32 mouse cellular contexts compared by ENCODE assay signal in the genomic region with DNA sequence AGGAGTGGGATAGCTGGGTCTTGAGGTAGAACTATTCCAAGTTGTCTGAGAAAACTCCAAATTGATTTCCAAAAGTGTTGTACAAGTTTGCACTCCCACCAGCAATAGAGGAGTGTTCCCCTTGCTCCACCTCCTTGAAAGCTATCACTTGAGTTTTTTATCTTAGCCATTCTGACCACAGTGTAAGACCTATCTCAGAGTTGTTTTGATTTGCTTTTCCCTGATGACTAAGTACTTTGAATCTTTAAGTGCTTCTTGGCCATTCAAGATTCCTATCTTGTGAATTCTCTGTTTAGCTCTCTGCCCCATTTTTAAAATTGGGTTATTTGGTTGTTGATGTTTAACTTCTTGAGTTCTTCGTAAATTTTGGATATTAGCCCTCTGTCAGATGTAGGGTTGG. TPM values are rescaled to one million over a fixed set of nuclear protein-coding genes. Genes with fewer than 3 reads are reported as not detected.
"Had no signal": no experiment of that assay in that cellular context is flagged by ENCODE, and none has a peak within 500 bp of the region (broad histone marks: within the 10 kb centered on the region; RNA-seq: fewer than 3 reads in every experiment).

No protein-coding gene starts in this region.

- H3K4me3 ChIP-seq: limb, embryonic 10.5 days; limb, embryonic 12.5 days; limb, embryonic 13.5 days; limb, embryonic 15.5 days; liver, embryonic 12.5 days; liver, embryonic 13.5 days; liver, embryonic 15.5 days; lung, embryonic 15.5 days; megakaryocyte, embryonic 14.5 days; midbrain, embryonic 10.5 days; midbrain, embryonic 12.5 days; midbrain, embryonic 13.5 days; midbrain, embryonic 15.5 days; myocyte; neural tube, embryonic 12.5 days had no signal

- H3K9me3 ChIP-seq: limb, embryonic 10.5 days; liver, embryonic 15.5 days; midbrain, embryonic 15.5 days had no signal

- H3K4me2 ChIP-seq: limb, embryonic 12.5 days; limb, embryonic 13.5 days; limb, embryonic 15.5 days; liver, embryonic 11.5 days; liver, embryonic 12.5 days; liver, embryonic 13.5 days; liver, embryonic 15.5 days; lung, embryonic 14.5 days; lung, embryonic 15.5 days; midbrain, embryonic 11.5 days; midbrain, embryonic 12.5 days; midbrain, embryonic 13.5 days; midbrain, embryonic 15.5 days; neural tube, embryonic 12.5 days had no signal

- H3K36me3 ChIP-seq: limb, embryonic 10.5 days; limb, embryonic 12.5 days; limb, embryonic 13.5 days; limb, embryonic 15.5 days; liver, embryonic 12.5 days; liver, embryonic 13.5 days; liver, embryonic 15.5 days; lung, embryonic 15.5 days; midbrain, embryonic 10.5 days; midbrain, embryonic 12.5 days; midbrain, embryonic 13.5 days; midbrain, embryonic 15.5 days; neural tube, embryonic 12.5 days had no signal

- H3K9ac ChIP-seq: limb, embryonic 12.5 days; limb, embryonic 13.5 days; limb, embryonic 15.5 days; liver, embryonic 12.5 days; liver, embryonic 13.5 days; liver, embryonic 14.5 days; liver, embryonic 15.5 days; lung, embryonic 14.5 days; lung, embryonic 15.5 days; midbrain, embryonic 12.5 days; midbrain, embryonic 13.5 days; midbrain, embryonic 15.5 days; neural tube, embryonic 12.5 days had no signal

- H3K4me1 ChIP-seq: limb, embryonic 10.5 days; limb, embryonic 12.5 days; limb, embryonic 13.5 days; limb, embryonic 15.5 days; lung, embryonic 15.5 days; midbrain, embryonic 10.5 days; midbrain, embryonic 12.5 days; midbrain, embryonic 13.5 days; midbrain, embryonic 15.5 days; neural tube, embryonic 12.5 days had no signal

- H3K27ac ChIP-seq: limb, embryonic 10.5 days; limb, embryonic 12.5 days; limb, embryonic 13.5 days; limb, embryonic 15.5 days; liver, embryonic 12.5 days; liver, embryonic 13.5 days; liver, embryonic 14.5 days; liver, embryonic 15.5 days; lung, embryonic 15.5 days; macrophage; midbrain, embryonic 10.5 days; midbrain, embryonic 12.5 days; midbrain, embryonic 13.5 days; midbrain, embryonic 15.5 days; neural tube, embryonic 12.5 days had no signal

- DNase-seq: left cerebral cortex, postnatal 4 days; liver; liver, embryonic 13.5 days; lung, adult 18-20 months; lung, adult 2 months; lung, embryonic 14.5 days; lung, postnatal 10 days; lung, postnatal 14 days; lung, postnatal 36 days; lung, postnatal 4 days; midbrain, embryonic 14.5 days had no signal

- H3K27me3 ChIP-seq: limb, embryonic 12.5 days; limb, embryonic 13.5 days; limb, embryonic 15.5 days; liver, embryonic 12.5 days; liver, embryonic 13.5 days; liver, embryonic 15.5 days; lung, embryonic 15.5 days; midbrain, embryonic 12.5 days; midbrain, embryonic 13.5 days; midbrain, embryonic 15.5 days; neural tube, embryonic 12.5 days had no signal

- ATAC-seq: liver, embryonic 12.5 days; lung, postnatal 0 days; midbrain, embryonic 13.5 days; midbrain, embryonic 15.5 days; midbrain, embryonic 16.5 days had no signal

RNA-seq across cellular contexts. Expression of gene Zfp599, which starts 59.4 kb away (rescaled TPM):
- polyA plus RNA-seq: liver, adult 2 months had no signal
